Mouse (Mus musculus) megakaryocyte, adult 5-6 weeks (primary cell): ENCODE results near the gene Necab2. TPM values are rescaled to one million over a fixed set of nuclear protein-coding genes. Genes with fewer than 3 reads are reported as not detected.

Experiments
- ATAC-seq: 2 replicates; pipeline ENCODE4 v1.8.0; 2016; ENCODE audit warnings: mild to moderate bottlenecking, inconsistent platforms; ENCODE audit not compliant: poor library complexity, severe bottlenecking
- total RNA-seq, 2 experiments: library from RNA; stranded (forward) in 1 of 2; stranded (reverse) in 1 of 2; fragments of 153-499, 151-499 nt in 1 of 2; fragments of 221-1000, 200-1000 nt in 1 of 2; gene quantifications; 2 replicates each; pipeline versions ENCODE4 v1.2.3 to v1.2.4; 2015 to 2017

The Necab2 gene
- total RNA-seq, 2 experiments from 2014 or later: not detected

GRCm38 (mm10) chr8:119513405-119513804 is 66.9 kb downstream of the Necab2 start:
- ATAC-seq: no peak

GRCm38 (mm10) chr8:119514940-119515339 is 68.4 kb downstream of the Necab2 start:
- ATAC-seq: no peak

DNA sequence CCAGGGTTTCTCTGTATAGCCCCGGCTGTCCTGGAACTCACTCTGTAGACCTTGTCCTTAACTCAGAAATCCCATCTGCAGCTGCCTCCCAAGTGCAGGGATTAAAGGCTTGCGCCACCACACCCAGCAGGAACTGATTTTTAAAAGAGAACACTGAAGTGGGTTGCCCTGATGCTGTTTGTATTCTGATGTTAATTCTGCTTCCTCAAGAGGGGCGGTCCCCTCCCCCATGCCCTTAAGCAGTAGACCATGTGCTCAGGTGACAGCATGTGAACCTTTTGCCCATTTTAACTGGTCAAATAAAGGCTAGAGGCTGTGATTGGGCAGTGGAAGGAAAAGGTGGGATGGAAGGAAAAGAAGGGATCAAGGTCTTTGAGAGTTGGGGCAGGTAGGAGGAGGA is 69.2 kb downstream of the Necab2 start:
- no peak for ATAC-seq

- no peak for ATAC-seq
Observed at GRCm38 (mm10) chr8:119516674-119517073, 70.2 kb downstream of the Necab2 start.

DNA sequence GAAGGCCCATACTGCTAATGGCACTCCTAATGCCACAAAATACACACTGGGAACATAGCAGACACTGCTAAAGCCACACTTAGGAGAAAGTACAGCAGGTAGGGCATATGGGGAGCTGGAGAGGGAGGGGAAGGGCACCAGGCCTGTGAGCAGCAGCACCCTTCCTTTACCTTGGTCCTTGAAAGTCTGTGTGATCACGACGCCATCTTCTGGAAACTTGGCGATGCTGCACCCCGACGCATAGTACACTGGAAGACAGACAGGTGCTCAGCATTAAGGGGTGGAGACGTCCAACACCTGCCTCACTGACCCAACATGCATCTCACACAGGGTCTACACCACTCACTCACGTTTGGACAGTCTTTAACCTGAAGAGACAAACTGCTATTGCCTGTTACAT is 73.6 kb downstream of the Necab2 start:
- no peak for ATAC-seq

Other genes with a start within 250 kb of the Necab2 start
- gene Hsbp1, start 102.2 kb upstream of the Necab2 start, total RNA-seq (2015): 124 TPM in 2 replicates
- 72.7 and 79.8 TPM in 2 replicates for gene Hsbp1, start 102.2 kb upstream of the Necab2 start, total RNA-seq (2017)
- 5.4 and 6.5 TPM in 2 replicates for gene Mlycd, start 51.8 kb upstream of the Necab2 start, total RNA-seq (2015)
- gene Mlycd, start 51.8 kb upstream of the Necab2 start, total RNA-seq (2017): 5.7 and 7.5 TPM in 2 replicates
- gene Osgin1, start 12.6 kb upstream of the Necab2 start, total RNA-seq (2015): 6.1 and 6.4 TPM in 2 replicates
- 2.5 and 5.7 TPM in 2 replicates for gene Osgin1, start 12.6 kb upstream of the Necab2 start, total RNA-seq (2017)
- gene Slc38a8, start 55.0 kb downstream of the Necab2 start, total RNA-seq (2015): not detected in 2 replicates
- not detected in 2 replicates for gene Slc38a8, start 55.0 kb downstream of the Necab2 start, total RNA-seq (2017)
- gene Mbtps1, start 112.0 kb downstream of the Necab2 start, total RNA-seq (2015): 27.4 and 32.8 TPM in 2 replicates
- gene Mbtps1, start 112.0 kb downstream of the Necab2 start, total RNA-seq (2017): 28.5 and 33.7 TPM in 2 replicates
- 9.1 and 11.5 TPM in 2 replicates for gene Hsdl1, start 128.5 kb downstream of the Necab2 start, total RNA-seq (2015)
- gene Hsdl1, start 128.5 kb downstream of the Necab2 start, total RNA-seq (2017): 32.3 and 40.9 TPM in 2 replicates
- not detected in 2 replicates for gene Dnaaf1, start 128.5 kb downstream of the Necab2 start, total RNA-seq (2015)
- 0.33 TPM in 1 of 2 replicates, not detected in the other for gene Dnaaf1, start 128.5 kb downstream of the Necab2 start, total RNA-seq (2017)
- gene Taf1c, start 158.5 kb downstream of the Necab2 start, total RNA-seq (2015): 2.5 and 3.1 TPM in 2 replicates
- gene Taf1c, start 158.5 kb downstream of the Necab2 start, total RNA-seq (2017): 5.5 and 5.8 TPM in 2 replicates
- gene Adad2, start 166.0 kb downstream of the Necab2 start, total RNA-seq (2015): not detected in 2 replicates
- gene Adad2, start 166.0 kb downstream of the Necab2 start, total RNA-seq (2017): not detected in 2 replicates
- gene Kcng4, start 189.0 kb downstream of the Necab2 start, total RNA-seq (2015): not detected in 2 replicates
- gene Kcng4, start 189.0 kb downstream of the Necab2 start, total RNA-seq (2017): not detected in 2 replicates
- gene Wfdc1, start 219.6 kb downstream of the Necab2 start, total RNA-seq (2015): not detected in 2 replicates
- not detected in 2 replicates for gene Wfdc1, start 219.6 kb downstream of the Necab2 start, total RNA-seq (2017)